ENCODE assay signal across 9 mouse cellular contexts in genomic region chr17:30892730-30893129, GRCm38 (mm10). TPM values are rescaled to one million over a fixed set of nuclear protein-coding genes. Genes with fewer than 3 reads are reported as not detected.
DNase-seq lines count a peak whose midpoint lies in the region; ATAC-seq and TF ChIP-seq lines count a peak whose summit lies in the region.
"Had no signal": no experiment of that assay in that cellular context is flagged by ENCODE, and none has a peak within 500 bp of the region (broad histone marks: within the 10 kb centered on the region; RNA-seq: fewer than 3 reads in every experiment).

No protein-coding gene starts in this region.

- ATAC-seq in lung, embryonic 14.5 days (ENCODE audit: insufficient read depth): no peak

- no peak overlapping the region for H3K27ac ChIP-seq in gastrocnemius, adult 2 months
- H3K27ac ChIP-seq in lung, embryonic 14.5 days (ENCODE audit: low read depth): no peak overlapping the region
- no peak overlapping the region for H3K27ac ChIP-seq in embryonic facial prominence, embryonic 10.5 days (replicated peaks)

- H3K36me3 ChIP-seq in lung, embryonic 14.5 days (ENCODE audit: insufficient read depth): no peaks in the 10 kb centered on the region
- no peaks in the 10 kb centered on the region for H3K36me3 ChIP-seq in embryonic facial prominence, embryonic 10.5 days (replicated peaks)
- H3K36me3 ChIP-seq: G1E had no signal

- H3K9me3 ChIP-seq in lung, embryonic 14.5 days (ENCODE audit: low read depth, low read length): no peaks in the 10 kb centered on the region
- no peaks in the 10 kb centered on the region for H3K9me3 ChIP-seq in embryonic facial prominence, embryonic 10.5 days

- no peak overlapping the region for H3K9ac ChIP-seq in lung, embryonic 14.5 days

- DNase-seq in gastrocnemius, adult 2 months: no peak
- no peak for DNase-seq in gastrocnemius, postnatal 10 days
- peak; percentile 53 for DNase-seq in lung, embryonic 14.5 days
- no peak for DNase-seq in lung, postnatal 25 days (ENCODE audit: low spot score)
- DNase-seq in embryonic facial prominence, embryonic 10.5 days (ENCODE audit: low spot score): peak; percentile 26
- peak; percentile 84 for DNase-seq in thymus, postnatal 14 days
- no peak for DNase-seq in frontal cortex, postnatal 25 days (ENCODE audit: low spot score in 2 of 2)
- DNase-seq in spleen, postnatal 10 days (ENCODE audit: low spot score in 2 of 2): no peak

- 26% methylated on average over 2 of the region's 2 CpGs for WGBS in lung, embryonic 14.5 days
- WGBS in embryonic facial prominence, embryonic 10.5 days: 36% methylated on average over 2 of the region's 2 CpGs

- intact Hi-C loops in gastrocnemius, adult 2 months (cut with DNase I): no loop called here

- no peak overlapping the region for H3K4me3 ChIP-seq in gastrocnemius, adult 2 months
- no peak overlapping the region for H3K4me3 ChIP-seq in lung, embryonic 14.5 days (ENCODE audit: low read depth, low read length)
- H3K4me3 ChIP-seq in embryonic facial prominence, embryonic 10.5 days: no peak overlapping the region

- H3K4me1 ChIP-seq in lung, embryonic 14.5 days (ENCODE audit: insufficient read depth): no peaks in the 10 kb centered on the region
- peaks cover 19% of the 10 kb centered on the region for H3K4me1 ChIP-seq in embryonic facial prominence, embryonic 10.5 days

- TF ChIP-seq CTCF in gastrocnemius, adult 2 months (IDR thresholded peaks at IDR 0.05): peak; percentile 22; the same call in 1 of the 2 replicates
- TF ChIP-seq CTCF in lung, embryonic 14.5 days (IDR thresholded peaks at IDR 0.05; ENCODE audit: low read depth): peak; percentile 59

- no peaks in the 10 kb centered on the region for H3K27me3 ChIP-seq in lung, embryonic 14.5 days (ENCODE audit: insufficient read depth, low read length)
- no peaks in the 10 kb centered on the region for H3K27me3 ChIP-seq in embryonic facial prominence, embryonic 10.5 days (replicated peaks; ENCODE audit: low read depth, poor library complexity, severe bottlenecking)

- H3K4me2 ChIP-seq in lung, embryonic 14.5 days: no peak overlapping the region

RNA-seq across cellular contexts. Expression of gene Glp1r, which starts 8.9 kb away (rescaled TPM):
- not detected for total RNA-seq in gastrocnemius, adult 2 months (2021)
- total RNA-seq in gastrocnemius, postnatal 10 days (2021): under 1 TPM in 1 of 2 experiments, not detected in 1; 0.16 TPM
- 4.7 and 6.1 TPM in 2 replicates for polyA plus RNA-seq in lung, embryonic 14.5 days (2014; fragmentation: Nextera tagmentation; extraction: Ambion mirVana)
- polyA plus RNA-seq in embryonic facial prominence, embryonic 10.5 days (2016; fragmentation: Nextera tagmentation; extraction: Ambion mirVana): 0.03 and 0.04 TPM in 2 replicates
- polyA plus RNA-seq: G1E had no signal

Comparison
In these comparisons a context has a peak if more than half of its experiments do, and no peak if none do; other contexts are left out.
1. DNase-seq: peak in lung, embryonic 14.5 days (single experiment), embryonic facial prominence, embryonic 10.5 days (single experiment) and thymus, postnatal 14 days (single experiment); none in gastrocnemius, adult 2 months (single experiment), gastrocnemius, postnatal 10 days (single experiment), lung, postnatal 25 days (single experiment), frontal cortex, postnatal 25 days (0 of 2) and spleen, postnatal 10 days (0 of 2).